8 mouse cellular contexts compared by ENCODE assay signal in the genomic region with DNA sequence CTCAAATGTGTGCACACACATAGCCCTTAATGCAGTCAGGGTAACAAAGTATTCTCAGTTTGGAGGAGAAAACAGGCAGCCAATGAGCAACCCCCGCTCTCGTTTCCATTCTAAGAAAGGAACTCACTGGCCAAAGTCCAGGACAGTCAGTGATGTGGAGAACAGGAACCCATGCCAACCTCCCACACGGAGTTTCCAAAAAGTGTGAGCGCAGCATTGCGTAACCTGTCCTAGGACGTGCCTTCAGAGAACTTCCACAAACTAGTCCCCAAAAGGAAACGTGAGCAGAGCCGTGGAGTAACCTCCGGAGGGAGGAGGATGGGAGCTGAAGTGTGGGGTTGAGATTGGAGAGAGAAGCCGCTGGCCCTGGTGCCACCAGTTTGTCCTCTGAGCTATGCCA. TPM values are rescaled to one million over a fixed set of nuclear protein-coding genes. Genes with fewer than 3 reads are reported as not detected.
A peak's percentile ranks its signal among the peaks of the same experiment; 100 is the strongest.
DNase-seq lines count a peak whose midpoint lies in the region; ATAC-seq lines count a peak whose summit lies in the region.

No protein-coding gene starts in this region.

- DNase-seq in spleen, postnatal 36 days (ENCODE audit: low spot score in 2 of 2) = peak; percentile 23 to 27
- no peak for DNase-seq in spleen, postnatal 4 days (ENCODE audit: low spot score in 2 of 2)
- peak; percentile 95 to 96 for DNase-seq in kidney, postnatal 25 days
- DNase-seq in lung, postnatal 25 days (ENCODE audit: low spot score) = peak; percentile 92
- DNase-seq in B cell, adult 2 months = no peak
- DNase-seq in thymus, adult 18-20 months = no peak

- ATAC-seq in granulocyte monocyte progenitor cell, adult 5-6 weeks (replicated peaks; ENCODE audit: poor library complexity, severe bottlenecking) = peak; percentile 93
- no peak for ATAC-seq in erythroid progenitor cell, adult 5-6 weeks (replicated peaks; ENCODE audit: low FRiP score, poor library complexity, severe bottlenecking)

RNA-seq across cellular contexts. Expression of gene Sys1, which starts 1.9 kb away (rescaled TPM):
- 30.4 and 35.3 TPM in 2 replicates for total RNA-seq in granulocyte monocyte progenitor cell, adult 5-6 weeks (2014; fragmentation: Nextera tagmentation)
- 11.5 and 18.1 TPM in 2 replicates for total RNA-seq in granulocyte monocyte progenitor cell, adult 5-6 weeks (2017)
- 8.8 and 10.8 TPM in 2 replicates for total RNA-seq in erythroid progenitor cell, adult 5-6 weeks (2015; ENCODE audit: low replicate concordance)
- total RNA-seq in erythroid progenitor cell, adult 5-6 weeks (2017; ENCODE audit: low replicate concordance) = 3.1 and 5.3 TPM in 2 replicates

RNA-seq across cellular contexts. Expression of gene Gm20458, which starts 5.9 kb away (rescaled TPM):
- not detected in 2 replicates for total RNA-seq in granulocyte monocyte progenitor cell, adult 5-6 weeks (2014; fragmentation: Nextera tagmentation)
- total RNA-seq in granulocyte monocyte progenitor cell, adult 5-6 weeks (2017) = not detected in 2 replicates
- not detected in 2 replicates for total RNA-seq in erythroid progenitor cell, adult 5-6 weeks (2015; ENCODE audit: low replicate concordance)
- not detected in 2 replicates for total RNA-seq in erythroid progenitor cell, adult 5-6 weeks (2017; ENCODE audit: low replicate concordance)

RNA-seq across cellular contexts. Expression of gene Sdc4, which starts 11.2 kb away (rescaled TPM):
- not detected in 2 replicates for total RNA-seq in granulocyte monocyte progenitor cell, adult 5-6 weeks (2014; fragmentation: Nextera tagmentation)
- total RNA-seq in granulocyte monocyte progenitor cell, adult 5-6 weeks (2017) = not detected in 2 replicates
- total RNA-seq in erythroid progenitor cell, adult 5-6 weeks (2015; ENCODE audit: low replicate concordance) = 2.5 and 7.2 TPM in 2 replicates
- 5.7 and 7.2 TPM in 2 replicates for total RNA-seq in erythroid progenitor cell, adult 5-6 weeks (2017; ENCODE audit: low replicate concordance)

RNA-seq across cellular contexts. Expression of gene Trp53tg5, which starts 18.7 kb away (rescaled TPM):
- not detected in 2 replicates for total RNA-seq in granulocyte monocyte progenitor cell, adult 5-6 weeks (2014; fragmentation: Nextera tagmentation)
- total RNA-seq in granulocyte monocyte progenitor cell, adult 5-6 weeks (2017) = not detected in 2 replicates
- not detected in 2 replicates for total RNA-seq in erythroid progenitor cell, adult 5-6 weeks (2015; ENCODE audit: low replicate concordance)
- not detected in 2 replicates for total RNA-seq in erythroid progenitor cell, adult 5-6 weeks (2017; ENCODE audit: low replicate concordance)

RNA-seq across cellular contexts. Expression of gene Dbndd2, which starts 31.1 kb away (rescaled TPM):
- total RNA-seq in granulocyte monocyte progenitor cell, adult 5-6 weeks (2014; fragmentation: Nextera tagmentation) = 5.6 TPM in 1 of 2 replicates, not detected in the other
- 0.46 and 0.95 TPM in 2 replicates for total RNA-seq in granulocyte monocyte progenitor cell, adult 5-6 weeks (2017)
- total RNA-seq in erythroid progenitor cell, adult 5-6 weeks (2015; ENCODE audit: low replicate concordance) = 6.3 TPM in 1 of 2 replicates, not detected in the other
- total RNA-seq in erythroid progenitor cell, adult 5-6 weeks (2017; ENCODE audit: low replicate concordance) = 0.61 TPM in 1 of 2 replicates, not detected in the other

Comparison
In these comparisons a context has a peak if more than half of its experiments do, and no peak if none do; other contexts are left out.
1. DNase-seq: peak in spleen, postnatal 36 days (2 of 2), kidney, postnatal 25 days (2 of 2) and lung, postnatal 25 days (single experiment); none in spleen, postnatal 4 days (0 of 2), B cell, adult 2 months (0 of 2) and thymus, adult 18-20 months (0 of 2).